Mouse (Mus musculus): Measurements from ENCODE around the gene Cldn2. TPM values are rescaled to one million over a fixed set of nuclear protein-coding genes. Genes with fewer than 3 reads are reported as not detected.

Cldn2 gene
- polyA plus RNA-seq, 1 experiment from 2014 or later: 12.0 TPM

Other genes with a start within 250 kb of the Cldn2 start
- gene Rnf128, start 237.5 kb upstream of the Cldn2 start, polyA plus RNA-seq (2015; fragmentation: Nextera tagmentation; extraction: Ambion mirVana): 51.2 and 56.7 TPM in 2 replicates
- 3.4 and 3.9 TPM in 2 replicates for gene Tbc1d8b, start 115.8 kb upstream of the Cldn2 start, polyA plus RNA-seq (2015; fragmentation: Nextera tagmentation; extraction: Ambion mirVana)
- gene Gm15013, start 86.3 kb upstream of the Cldn2 start, polyA plus RNA-seq (2015; fragmentation: Nextera tagmentation; extraction: Ambion mirVana): 0.17 and 0.36 TPM in 2 replicates
- not detected in 2 replicates for gene Ripply1, start 18.5 kb upstream of the Cldn2 start, polyA plus RNA-seq (2015; fragmentation: Nextera tagmentation; extraction: Ambion mirVana)
- 17.5 and 19.6 TPM in 2 replicates for gene Morc4, start 70.8 kb downstream of the Cldn2 start, polyA plus RNA-seq (2015; fragmentation: Nextera tagmentation; extraction: Ambion mirVana)
- 3.4 and 4.4 TPM in 2 replicates for gene Rbm41, start 197.8 kb downstream of the Cldn2 start, polyA plus RNA-seq (2015; fragmentation: Nextera tagmentation; extraction: Ambion mirVana)